14 mouse cellular contexts compared by ENCODE assay signal in genomic region chr15:36396245-36396644, GRCm38 (mm10).
DNase-seq lines count a peak whose midpoint lies in the region; ATAC-seq lines count a peak whose summit lies in the region.
"Had no signal": no experiment of that assay in that cellular context is flagged by ENCODE, and none has a peak within 500 bp of the region (broad histone marks: within the 10 kb centered on the region; RNA-seq: fewer than 3 reads in every experiment).

No protein-coding gene starts in this region.

- peak; percentile 72 for ATAC-seq in megakaryocyte, adult 5-6 weeks (ENCODE audit: poor library complexity, severe bottlenecking)
- ATAC-seq: forebrain, embryonic 15.5 days; midbrain, embryonic 16.5 days had no signal

- peak; percentile 92 for DNase-seq in CD4-positive helper T cell, adult 2 months (ENCODE audit: low read depth, low spot score)
- DNase-seq in CD8-positive naive resting alpha-beta T cell, adult 2 months (ENCODE audit: low read depth in 2 of 2, low spot score in 2 of 2): peak; percentile 75 to 76
- peak; percentile 28 to 41 for DNase-seq in thymus, postnatal 10 days (ENCODE audit: low spot score in 2 of 2)
- DNase-seq in adrenal gland, adult 8-10 months: no peak
- no peak for DNase-seq in retina, embryonic 14.5 days (ENCODE audit: low spot score)
- no peak for DNase-seq in MN1 (ENCODE audit: low spot score)
- DNase-seq: cerebellum, postnatal 25 days; kidney, adult 9 months; kidney, postnatal 4 days; lung, adult 18-20 months; right cerebral cortex, postnatal 14 days had no signal

Comparison
In these comparisons a context has a peak if more than half of its experiments do, and no peak if none do; other contexts are left out.
1. DNase-seq: peak in CD4-positive helper T cell, adult 2 months (single experiment), CD8-positive naive resting alpha-beta T cell, adult 2 months (2 of 2) and thymus, postnatal 10 days (2 of 2); none in adrenal gland, adult 8-10 months (single experiment), retina, embryonic 14.5 days (single experiment) and MN1 (single experiment).